Mouse (Mus musculus) intestine, embryonic 16.5 days (tissue): ENCODE results near the gene Gm20388. TPM values are rescaled to one million over a fixed set of nuclear protein-coding genes. Genes with fewer than 3 reads are reported as not detected.
A peak's percentile ranks its signal among the peaks of the same experiment; 100 is the strongest.
"Not testable (repeated sequence)": the region's sequence is repeated elsewhere in the genome, so short reads cannot be mapped to it uniquely, and the experiment has no call there.

ENCODE experiments used
- ATAC-seq: fragments of 200-750 bp; cut with Nextera tagmentation; 2 replicates; pipeline ENCODE4 v1.8.0; 2017; ENCODE audit warnings: moderate TSS enrichment, moderate library complexity
- H3K27ac ChIP-seq: fragments of 300-500 bp; sonication (generic); 2 replicates; pipeline ENCODE4 v1.5.1; 2014; ENCODE audit warnings: mild to moderate bottlenecking, low read length
- H3K27me3 ChIP-seq: fragments of 300-500 bp; sonication (generic); replicated peaks from 2 replicates; pipeline ENCODE4 v1.6.1; 2014; ENCODE audit warnings: low read length, control low read depth, mixed read lengths; ENCODE audit not compliant: control insufficient read depth, insufficient read depth
- H3K36me3 ChIP-seq: fragments of 300-500 bp; sonication (generic); 2 replicates; pipeline ENCODE4 v1.6.1; 2014; ENCODE audit warnings: low read length, control low read depth; ENCODE audit not compliant: control insufficient read depth, insufficient read depth
- H3K4me1 ChIP-seq: fragments of 300-500 bp; sonication (generic); 2 replicates; pipeline ENCODE4 v1.6.1; 2014; ENCODE audit warnings: low read length, control low read depth, mixed read lengths; ENCODE audit not compliant: control insufficient read depth, insufficient read depth
- H3K4me2 ChIP-seq: fragments of 300-500 bp; sonication (generic); 2 replicates; pipeline ENCODE4 v1.6.1; 2014; ENCODE audit warnings: low read depth, low read length, control low read depth
- H3K4me3 ChIP-seq: fragments of 300-500 bp; sonication (generic); 2 replicates; pipeline ENCODE4 v1.5.1; 2014; ENCODE audit warnings: mild to moderate bottlenecking, low read length
- H3K9ac ChIP-seq: fragments of 300-500 bp; sonication (generic); 2 replicates; pipeline ENCODE4 v1.6.1; 2014; ENCODE audit warnings: low read depth, low read length
- H3K9me3 ChIP-seq: fragments of 300-500 bp; sonication (generic); 2 replicates; pipeline ENCODE4 v1.6.1; 2016; ENCODE audit warnings: low read length, control low read depth; ENCODE audit not compliant: control insufficient read depth
- WGBS: fragments of 180-500 bp; shearing (Covaris S2); extraction: QIAGEN DNeasy Blood & Tissue Kit; methylation state at CpG from one replicate; pipeline ENCODE4 v1.1.7; 2014; 5-methylcytosine and 5-hydroxymethylcytosine counted together
- polyA plus RNA-seq: library from polyadenylated mRNA; unstranded; fragments of >200 nt; fragmentation: Nextera tagmentation; extraction: Ambion mirVana; gene quantifications from 2 replicates; pipeline ENCODE4 v1.2.1, GENCODE M21; 2015

The Gm20388 gene
- polyA plus RNA-seq, 1 experiment from 2014 or later = 5.8 TPM

- no peak overlapping the region for H3K4me3 ChIP-seq
- no peaks in the 10 kb centered on the region for H3K9me3 ChIP-seq
- H3K9ac ChIP-seq = no peak overlapping the region
- no peak overlapping the region for H3K4me2 ChIP-seq
- H3K27me3 ChIP-seq = no peaks in the 10 kb centered on the region
- H3K27ac ChIP-seq = no peak overlapping the region
- ATAC-seq = no peak
- 94% methylated on average over 3 of the region's 3 CpGs for WGBS
- H3K4me1 ChIP-seq = peaks cover 2% of the 10 kb centered on the region; the same call in 1 of the 2 replicates
- peaks cover 8% of the 10 kb centered on the region; the same call in 1 of the 2 replicates for H3K36me3 ChIP-seq
These were observed 4101.4 kb downstream of the Gm20388 start for GRCm38 (mm10) chr8:124011989-124012586.

GRCm38 (mm10) chr8:124014299-124014698 is 4103.7 kb downstream of the Gm20388 start:
- not testable (repeated sequence) for H3K36me3 ChIP-seq, ATAC-seq, H3K4me3 ChIP-seq, H3K9ac ChIP-seq, H3K27me3 ChIP-seq, H3K4me2 ChIP-seq, H3K9me3 ChIP-seq, H3K4me1 ChIP-seq
- 88% methylated on average over 7 of the region's 7 CpGs for WGBS
- peak overlapping the region; percentile 73 for H3K27ac ChIP-seq

- Histone ChIP-seq H3K36me3 (no peaks in the 10 kb centered on the region), H3K27me3 (no peaks in the 10 kb centered on the region), H3K27ac (peak overlapping the region; percentile 73), H3K4me3 (no peak overlapping the region), H3K9me3 (no peaks in the 10 kb centered on the region), H3K4me2 (no peak overlapping the region), H3K9ac (no peak overlapping the region), H3K4me1 (peaks cover 12% of the 10 kb centered on the region)
- 55% methylated on average over 3 of the region's 3 CpGs for WGBS
- peak; percentile 68 for ATAC-seq
These were observed 4104.1 kb downstream of the Gm20388 start for GRCm38 (mm10) chr8:124014751-124015150.

DNA sequence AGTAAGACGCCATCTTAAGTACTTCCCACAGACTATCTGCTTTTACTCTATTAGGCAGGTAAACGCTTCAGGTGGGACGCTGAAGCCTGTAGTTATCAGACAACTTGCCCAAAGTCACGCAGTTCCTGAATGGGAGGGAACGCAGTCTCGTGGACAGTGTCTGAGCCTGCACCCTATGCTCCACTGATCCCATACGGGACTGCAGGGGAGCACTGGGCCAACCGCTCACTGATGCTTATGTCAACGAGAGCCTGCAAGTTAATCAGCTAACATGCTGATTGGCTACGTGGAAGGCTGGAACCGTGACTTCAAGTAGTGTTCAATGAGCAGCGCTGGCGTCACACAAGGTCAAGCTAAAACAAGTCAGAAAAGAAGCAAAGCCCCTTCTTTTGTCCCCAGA is 4109.1 kb downstream of the Gm20388 start:
- 23% methylated on average over 13 of the region's 13 CpGs for WGBS
- Histone ChIP-seq H3K4me1 (peaks cover 24% of the 10 kb centered on the region), H3K9ac (peak overlapping the region; percentile 87), H3K27ac (peak overlapping the region; percentile 87), H3K9me3 (no peaks in the 10 kb centered on the region), H3K27me3 (no peaks in the 10 kb centered on the region), H3K4me2 (peak overlapping the region; percentile 75), H3K36me3 (0 out of 2 replicates have a peak, but pooled peaks cover 3% of the 10 kb centered on the region), H3K4me3 (peak overlapping the region; percentile 58)
- ATAC-seq = peak; percentile 52

GRCm38 (mm10) chr8:124020439-124021236 is 4110.0 kb downstream of the Gm20388 start:
- ATAC-seq = peak; percentile 78
- Histone ChIP-seq H3K27me3 (no peaks in the 10 kb centered on the region), H3K9ac (peak overlapping the region; percentile 87), H3K4me2 (peak overlapping the region; percentile 75), H3K36me3 (0 out of 2 replicates have a peak, but pooled peaks cover 3% of the 10 kb centered on the region), H3K27ac (peak overlapping the region; percentile 87), H3K9me3 (no peaks in the 10 kb centered on the region), H3K4me1 (peaks cover 24% of the 10 kb centered on the region), H3K4me3 (peak overlapping the region; percentile 58)
- WGBS = under 1% methylated on average over 61 of the region's 87 CpGs

- peaks cover 24% of the 10 kb centered on the region for H3K4me1 ChIP-seq
- peak within 1 kb of the TSS; percentile 87 for H3K9ac ChIP-seq
- no peaks in the 10 kb centered on the region for H3K27me3 ChIP-seq
- H3K9me3 ChIP-seq = no peaks in the 10 kb centered on the region
- H3K27ac ChIP-seq = peak within 1 kb of the TSS; percentile 87
- peak within 1 kb of the TSS; percentile 58 for H3K4me3 ChIP-seq
- H3K4me2 ChIP-seq = peak within 1 kb of the TSS; percentile 75
- 0 out of 2 replicates have a peak, but pooled peaks cover 3% of the 10 kb centered on the region for H3K36me3 ChIP-seq
- ATAC-seq = peak; percentile 90
- under 1% methylated on average over 74 of the region's 74 CpGs for WGBS
These were observed 4110.9 kb downstream of the Gm20388 start, which contains the start of the genes Taf5l and Urb2 for GRCm38 (mm10) chr8:124021237-124022227. TSS of gene Taf5l (minus strand) at chr8:124021397. TSS of gene Urb2 (plus strand) at chr8:124021508.

DNA sequence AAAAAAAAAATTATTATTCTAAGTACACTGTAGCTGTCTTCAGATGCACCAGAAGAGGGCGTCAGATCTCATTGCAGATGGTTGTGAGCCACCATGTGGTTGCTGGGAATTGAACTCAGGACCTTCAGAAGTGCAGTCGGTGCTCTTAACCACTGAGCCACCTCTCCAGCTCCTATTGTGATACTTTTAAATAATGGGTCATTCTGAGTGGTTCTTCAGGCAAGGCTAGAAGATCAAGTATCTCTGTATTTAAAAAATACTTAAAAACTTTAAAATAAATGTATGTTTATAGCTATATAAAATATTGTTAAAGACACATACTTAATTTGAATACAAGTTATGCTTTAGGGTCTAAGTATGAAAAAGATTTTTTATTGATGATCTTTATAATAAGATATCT is 4115.6 kb downstream of the Gm20388 start:
- H3K9ac ChIP-seq, H3K27me3 ChIP-seq, H3K27ac ChIP-seq, ATAC-seq, H3K4me2 ChIP-seq, H3K4me1 ChIP-seq, H3K4me3 ChIP-seq, H3K9me3 ChIP-seq: not testable (repeated sequence)
- 81% methylated on average over 2 of the region's 2 CpGs for WGBS
- peaks cover 22% of the 10 kb centered on the region; the same call in 1 of the 2 replicates for H3K36me3 ChIP-seq

GRCm38 (mm10) chr8:124027831-124028230 is 4117.2 kb downstream of the Gm20388 start:
- H3K36me3 ChIP-seq = peaks cover 24% of the 10 kb centered on the region; the same call in 1 of the 2 replicates
- 82% methylated on average over 6 of the region's 6 CpGs for WGBS

More at GRCm38 (mm10) chr8:124027831-124028230, 4117.2 kb downstream of the Gm20388 start:
- Histone ChIP-seq H3K27me3 (no peaks in the 10 kb centered on the region), H3K27ac (no peak overlapping the region), H3K4me3 (no peak overlapping the region), H3K9ac (no peak overlapping the region), H3K4me1 (no peaks in the 10 kb centered on the region), H3K4me2 (no peak overlapping the region), H3K9me3 (no peaks in the 10 kb centered on the region)
- no peak for ATAC-seq
